Mouse (Mus musculus) MEL (cell line): Measurements from ENCODE around the gene Calhm3. TPM values are rescaled to one million over a fixed set of nuclear protein-coding genes. Genes with fewer than 3 reads are reported as not detected.

ENCODE experiments used
- DNase-seq: peaks from one replicate; pipeline ENCODE4 v3.0.0; 2011; ENCODE audit warnings: low read depth, low spot score
- H3K27ac ChIP-seq: 2 replicates; pipeline ENCODE4 v1.5.1; 2012; ENCODE audit warnings: low read depth, mild to moderate bottlenecking, control low read depth, low read length, moderate library complexity; ENCODE audit not compliant: control insufficient read depth
- H3K27me3 ChIP-seq, 2 experiments: fragments of 150-350 bp in 1 of 2; sonication (generic) in 1 of 2; 2 replicates each; pipeline ENCODE4 v1.6.1; 2012; ENCODE audit warnings: low read length in 2 of 2, mild to moderate bottlenecking in 2 of 2, improper control_type of control experiment in 1 of 2, moderate library complexity in 1 of 2; ENCODE audit not compliant: insufficient read depth in 2 of 2, control insufficient read depth in 1 of 2
- H3K36me3 ChIP-seq, 2 experiments: 2 replicates each; pipeline ENCODE4 v1.6.1; 2012 to 2014; ENCODE audit warnings: low read length in 2 of 2, improper control_type of control experiment in 1 of 2, inconsistent platforms in 1 of 2, mild to moderate bottlenecking in 1 of 2; ENCODE audit not compliant: insufficient read depth in 2 of 2, control insufficient read depth in 1 of 2
- H3K4me1 ChIP-seq, 2 experiments: fragments of 150-350 bp in 1 of 2; sonication (generic) in 1 of 2; 2 replicates each; pipeline ENCODE4 v1.6.1; 2012; ENCODE audit warnings: low read length in 2 of 2, improper control_type of control experiment in 1 of 2, mild to moderate bottlenecking in 1 of 2; ENCODE audit not compliant: insufficient read depth in 2 of 2, control insufficient read depth in 1 of 2
- H3K4me3 ChIP-seq, 2 experiments: fragments of 150-350 bp in 1 of 2; sonication (generic) in 1 of 2; 2 replicates each; pipeline ENCODE4 v1.5.1; 2012; ENCODE audit warnings: low read depth in 2 of 2, low read length in 2 of 2, mild to moderate bottlenecking in 2 of 2, moderate library complexity in 2 of 2, control low read depth in 1 of 2, improper control_type of control experiment in 1 of 2; ENCODE audit not compliant: control insufficient read depth in 1 of 2, insufficient read depth in 1 of 2
- H3K79me2 ChIP-seq: 2 replicates; pipeline ENCODE4 v1.6.1; 2012; ENCODE audit warnings: mild to moderate bottlenecking, low read length, moderate library complexity; ENCODE audit not compliant: control insufficient read depth, poor library complexity, insufficient read depth
- H3K9ac ChIP-seq: 2 replicates; pipeline ENCODE4 v1.6.1; 2012; ENCODE audit warnings: low read depth, mild to moderate bottlenecking, control low read depth, low read length, moderate library complexity; ENCODE audit not compliant: control insufficient read depth, poor library complexity, severe bottlenecking
- H3K9me3 ChIP-seq: fragments of 150-350 bp; sonication (generic); replicated peaks from 2 replicates; pipeline ENCODE4 v1.6.1; 2012; ENCODE audit warnings: mild to moderate bottlenecking, low read length, improper control_type of control experiment, moderate library complexity; ENCODE audit not compliant: insufficient read depth
- CHD2 ChIP-seq: IDR thresholded peaks from 2 replicates; pipeline ENCODE4 v1.6.1; 2011; ENCODE audit warnings: low read length, improper control_type of control experiment
- CTCF ChIP-seq, 3 experiments: IDR thresholded peaks in 2 of 3; conservative IDR thresholded peaks in 1 of 3; 2 replicates each; pipeline ENCODE4 v1.5.1; 2011 to 2012; ENCODE audit warnings: low read length in 3 of 3, low read depth in 2 of 3, mild to moderate bottlenecking in 2 of 3, improper control_type of control experiment in 1 of 3, inconsistent platforms in 1 of 3, mixed read lengths in 1 of 3, moderate library complexity in 1 of 3; ENCODE audit not compliant: control insufficient read depth in 1 of 3, insufficient read depth in 1 of 3, poor library complexity in 1 of 3, severe bottlenecking in 1 of 3
- E2F4 ChIP-seq: IDR thresholded peaks from 2 replicates; pipeline ENCODE4 v1.6.1; 2011; ENCODE audit warnings: low read depth, low read length, improper control_type of control experiment, borderline replicate concordance
- ELF1 ChIP-seq: IDR thresholded peaks from 2 replicates; pipeline ENCODE4 v1.6.1; 2014; ENCODE audit warnings: low read depth, mild to moderate bottlenecking, inconsistent platforms, low read length, improper control_type of control experiment, moderate library complexity
- GATA1 ChIP-seq: IDR thresholded peaks from 2 replicates; pipeline ENCODE4 v1.6.1; 2011; ENCODE audit warnings: low read depth, low read length, improper control_type of control experiment
- JUND ChIP-seq: IDR thresholded peaks from 2 replicates; pipeline ENCODE4 v1.6.1; 2011; ENCODE audit warnings: low read depth, mild to moderate bottlenecking, improper control_type of control experiment, low read length
- MAFK ChIP-seq: IDR thresholded peaks from 2 replicates; pipeline ENCODE4 v1.6.1; 2011; ENCODE audit warnings: low read depth, mild to moderate bottlenecking, low read length, improper control_type of control experiment, borderline replicate concordance
- MAX ChIP-seq: IDR thresholded peaks from 2 replicates; pipeline ENCODE4 v1.6.1; 2011; ENCODE audit warnings: low read length, improper control_type of control experiment
- MEF2A ChIP-seq: IDR thresholded peaks from 2 replicates; pipeline ENCODE4 v1.6.1; 2014; ENCODE audit warnings: low read depth, mild to moderate bottlenecking, inconsistent platforms, low read length, improper control_type of control experiment; ENCODE audit not compliant: poor library complexity, insufficient replicate concordance, severe bottlenecking; ENCODE audit errors: extremely low read depth
- MXI1 ChIP-seq: IDR thresholded peaks from 2 replicates; pipeline ENCODE4 v1.6.1; 2011; ENCODE audit warnings: mild to moderate bottlenecking, low read depth, low read length, improper control_type of control experiment
- MYB ChIP-seq: IDR thresholded peaks from 2 replicates; pipeline ENCODE4 v1.6.1; 2011; ENCODE audit warnings: mild to moderate bottlenecking, low read depth, low read length, improper control_type of control experiment
- MYC ChIP-seq: IDR thresholded peaks from 2 replicates; pipeline ENCODE4 v1.6.1; 2011; ENCODE audit warnings: low read depth, mild to moderate bottlenecking, low read length, improper control_type of control experiment, moderate library complexity
- NRF1 ChIP-seq: IDR thresholded peaks from 2 replicates; pipeline ENCODE4 v1.6.1; 2014; ENCODE audit warnings: low read depth, mild to moderate bottlenecking, inconsistent platforms, low read length, improper control_type of control experiment, moderate library complexity; ENCODE audit not compliant: poor library complexity, insufficient read depth, severe bottlenecking
- POLR2A ChIP-seq, 2 experiments: IDR thresholded peaks; 2 replicates each; pipeline ENCODE4 v1.6.1; 2011 to 2012; ENCODE audit warnings: low read length in 2 of 2, mild to moderate bottlenecking in 2 of 2, control low read depth in 1 of 2, improper control_type of control experiment in 1 of 2, low read depth in 1 of 2, moderate library complexity in 1 of 2; ENCODE audit not compliant: control insufficient read depth in 1 of 2, insufficient read depth in 1 of 2, poor library complexity in 1 of 2
- POLR2AphosphoS2 ChIP-seq: IDR thresholded peaks from 2 replicates; pipeline ENCODE4 v1.6.1; 2011; ENCODE audit warnings: low read length, improper control_type of control experiment
- POLR2AphosphoS5 ChIP-seq: IDR thresholded peaks from 2 replicates; pipeline ENCODE4 v1.6.1; 2012; ENCODE audit warnings: low read depth, borderline replicate concordance, mild to moderate bottlenecking, inconsistent platforms, low read length, moderate library complexity, mixed read lengths
- RAD21 ChIP-seq: IDR thresholded peaks from 2 replicates; pipeline ENCODE4 v1.6.1; 2011; ENCODE audit warnings: mild to moderate bottlenecking, low read depth, low read length, improper control_type of control experiment
- RCOR1 ChIP-seq: IDR thresholded peaks from 2 replicates; pipeline ENCODE4 v1.6.1; 2012; ENCODE audit warnings: low read depth, mild to moderate bottlenecking, inconsistent platforms, low read length, improper control_type of control experiment
- SIN3A ChIP-seq: IDR thresholded peaks from 2 replicates; pipeline ENCODE4 v1.6.1; 2012; ENCODE audit warnings: low read length, improper control_type of control experiment, inconsistent platforms
- SMC3 ChIP-seq: IDR thresholded peaks from 2 replicates; pipeline ENCODE4 v1.6.1; 2011; ENCODE audit warnings: low read depth, low read length, improper control_type of control experiment
- TAL1 ChIP-seq: IDR thresholded peaks from 2 replicates; pipeline ENCODE4 v1.6.1; 2012; ENCODE audit warnings: mild to moderate bottlenecking, inconsistent platforms, low read length, moderate library complexity, mixed read lengths
- TCF12 ChIP-seq: IDR thresholded peaks from 2 replicates; pipeline ENCODE4 v1.6.1; 2014; ENCODE audit warnings: low read depth, mild to moderate bottlenecking, inconsistent platforms, low read length, improper control_type of control experiment, moderate library complexity
- USF1 ChIP-seq: IDR thresholded peaks from 2 replicates; pipeline ENCODE4 v1.6.1; 2014; ENCODE audit warnings: low read depth, mild to moderate bottlenecking, inconsistent platforms, low read length, improper control_type of control experiment, moderate library complexity
- ZC3H11A ChIP-seq: IDR thresholded peaks from 2 replicates; pipeline ENCODE4 v1.6.1; 2012; ENCODE audit warnings: low read depth, mild to moderate bottlenecking, inconsistent platforms, low read length, improper control_type of control experiment
- ZKSCAN1 ChIP-seq: IDR thresholded peaks from 2 replicates; pipeline ENCODE4 v1.6.1; 2012; ENCODE audit warnings: low read depth, mild to moderate bottlenecking, inconsistent platforms, low read length, improper control_type of control experiment, moderate library complexity
- ZMIZ1 ChIP-seq: IDR thresholded peaks from 2 replicates; pipeline ENCODE4 v1.6.1; 2012; ENCODE audit warnings: low read depth, mild to moderate bottlenecking, inconsistent platforms, low read length, improper control_type of control experiment, moderate library complexity
- ZNF384 ChIP-seq: IDR thresholded peaks from 2 replicates; pipeline ENCODE4 v1.6.1; 2012; ENCODE audit warnings: low read depth, mild to moderate bottlenecking, inconsistent platforms, low read length, improper control_type of control experiment
- polyA plus RNA-seq, 2 experiments: library from polyadenylated mRNA; stranded (reverse) in 1 of 2; unstranded in 1 of 2; fragments of >175 nt in 1 of 2; fragments of >200 nt in 1 of 2; gene quantifications; 2 replicates each; pipeline versions ENCODE4 v1.2.1 to v1.2.4; 2012; ENCODE audit warnings: low replicate concordance in 2 of 2, low read depth in 1 of 2; ENCODE audit not compliant: insufficient read length in 2 of 2, insufficient read depth in 1 of 2, missing spikeins in 1 of 2
- total RNA-seq: library from RNA; depleted of rRNA; stranded (reverse); fragments of 300-350 nt; gene quantifications from 2 replicates; pipeline ENCODE4 v1.2.3, GENCODE M21; 2012

The Calhm3 gene
- total and polyA plus RNA-seq, 3 experiments: not detected

DNA sequence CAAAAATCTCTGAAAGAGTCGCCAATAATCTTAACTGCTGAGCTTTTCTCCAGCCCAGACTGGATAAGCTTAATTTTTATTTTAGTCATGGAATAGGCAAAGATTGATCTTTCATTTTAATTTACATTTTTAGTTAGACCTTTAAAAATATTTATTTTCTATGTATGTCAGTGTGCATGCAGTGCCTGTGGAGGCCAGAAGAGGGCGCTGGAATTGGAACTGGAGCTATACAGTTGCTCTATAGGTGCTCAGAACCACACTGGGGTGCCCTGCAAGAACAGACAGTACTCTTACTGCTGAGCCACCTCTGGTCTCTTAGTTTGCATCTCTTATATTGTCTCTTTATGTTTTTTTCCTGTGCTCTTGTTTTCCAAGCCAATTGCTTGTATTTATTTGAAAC is 34.8 kb downstream of the Calhm3 start:
- Histone ChIP-seq H3K4me1 (no peaks in the 10 kb centered on the region; a peak in 1 of 4 replicates), H3K79me2 (no peaks in the 10 kb centered on the region), H3K27ac (no peak overlapping the region), H3K9ac (no peak overlapping the region), H3K36me3 (peaks cover 0 to 30% of the 10 kb centered on the region in 2 experiments; a peak in 2 of 4 replicates), H3K9me3 (no peaks in the 10 kb centered on the region), H3K4me3 (no peak overlapping the region), H3K27me3 (no peaks in the 10 kb centered on the region)
- DNase-seq: peak; percentile 83
- TF ChIP-seq ZKSCAN1 (no peak), CHD2 (no peak), ZMIZ1 (no peak), POLR2AphosphoS2 (no peak), ZC3H11A (peak; percentile 57), CTCF (IDR thresholded peaks at IDR 0.05 in 2 of 3, conservative IDR thresholded peaks at IDR 0.05 in 1 of 3; ENCODE audit: control insufficient read depth in 1 of 3, insufficient read depth in 1 of 3, low read depth in 2 of 3, low read length in 3 of 3, poor library complexity in 1 of 3, severe bottlenecking in 1 of 3) (peak; percentile 85 to 91 (median 87)), USF1 (no peak), SMC3 (peak; percentile 84), SIN3A (no peak), MYB (no peak), RCOR1 (no peak), RAD21 (peak; percentile 45), MYC (no peak), MAX (no peak), MXI1 (no peak), JUND (no peak), ZNF384 (no peak), TCF12 (no peak), MAFK (no peak), E2F4 (no peak), TAL1 (no peak)

DNA sequence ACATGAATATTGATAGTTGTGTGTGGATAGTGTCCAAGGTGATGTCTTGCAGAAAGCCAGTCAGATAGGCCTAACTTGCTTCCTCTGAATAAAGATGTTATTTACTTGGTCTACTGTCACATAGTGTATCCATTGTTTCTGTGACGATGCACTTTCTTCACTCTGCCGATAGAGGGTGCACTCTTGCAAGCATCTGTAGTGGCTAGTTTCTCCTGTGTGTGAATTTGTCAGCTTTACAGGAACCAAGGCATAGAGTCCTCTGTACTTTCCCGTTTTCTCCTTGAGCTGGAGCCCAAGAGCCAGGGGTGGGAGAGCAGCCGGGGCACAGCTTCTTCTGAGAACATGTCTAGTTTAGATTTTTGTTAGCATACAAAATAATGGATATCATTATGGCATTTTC is 36.5 kb downstream of the Calhm3 start:
- peaks cover 0 to 35% of the 10 kb centered on the region in 2 experiments; a peak in 2 of 4 replicates for H3K36me3 ChIP-seq
- H3K9me3 ChIP-seq: no peaks in the 10 kb centered on the region
- peak; percentile 76 for DNase-seq
- no peaks in the 10 kb centered on the region for H3K27me3 ChIP-seq
- no peaks in the 10 kb centered on the region; a peak in 1 of 4 replicates for H3K4me1 ChIP-seq
- no peaks in the 10 kb centered on the region for H3K79me2 ChIP-seq
- no peak overlapping the region for H3K4me3 ChIP-seq
- H3K27ac ChIP-seq: no peak overlapping the region
- TF ChIP-seq MEF2A: no peak
- TF ChIP-seq USF1: no peak
- no peak for TF ChIP-seq NRF1
- TF ChIP-seq CTCF (IDR thresholded peaks at IDR 0.05 in 2 of 3, conservative IDR thresholded peaks at IDR 0.05 in 1 of 3; ENCODE audit: control insufficient read depth in 1 of 3, insufficient read depth in 1 of 3, low read depth in 2 of 3, low read length in 3 of 3, poor library complexity in 1 of 3, severe bottlenecking in 1 of 3): peak; percentile 65 to 95 (median 93)
- peak; percentile 68 for TF ChIP-seq RAD21
- TF ChIP-seq ELF1: no peak
- TF ChIP-seq SMC3: peak; percentile 79
- TF ChIP-seq ZKSCAN1: no peak
- no peak for TF ChIP-seq MYB
- no peak for TF ChIP-seq JUND
- TF ChIP-seq GATA1: no peak
- TF ChIP-seq ZC3H11A: 0 out of 2 replicates have a peak, but pooled peaks have one; percentile 41
- no peak for TF ChIP-seq POLR2A (IDR thresholded peaks at IDR 0.05; ENCODE audit: control insufficient read depth in 1 of 2, insufficient read depth in 1 of 2, low read depth in 1 of 2, low read length in 2 of 2, poor library complexity in 1 of 2)
- no peak for TF ChIP-seq CHD2
- no peak for TF ChIP-seq MYC
- no peak for TF ChIP-seq ZNF384
- TF ChIP-seq POLR2AphosphoS2: no peak
- no peak for TF ChIP-seq E2F4
- TF ChIP-seq MAFK: no peak
- no peak for TF ChIP-seq POLR2AphosphoS5
- H3K9ac ChIP-seq: no peak overlapping the region
